Mouse (Mus musculus): ENCODE results near the gene Fam186a. TPM values are rescaled to one million over a fixed set of nuclear protein-coding genes. Genes with fewer than 3 reads are reported as not detected.

Gene Fam186a
- 1.2 TPM for polyA plus RNA-seq (2014; fragmentation: Illumina TruSeq; extraction: RNeasy Lipid Tissue Mini Kit (QIAGEN cat#74804); ENCODE audit: low read depth, low replicate concordance)

GRCm38 (mm10) chr15:99966961-99967360, at the start of gene Fam186a:
Gene Fam186a, minus strand, starts transcription at chr15:99967061.

GRCm38 (mm10) chr15:99969765-99970164, 2.9 kb upstream of the Fam186a start, which contains the start of gene Larp4:
Gene Larp4, plus strand, starts transcription at chr15:99970065.

GRCm38 (mm10) chr15:99875334-99875869, 91.5 kb downstream of the Fam186a start, which contains the start of gene Lima1:
Gene Lima1, minus strand, starts transcription at chr15:99875456.

Other genes starting within 250 kb of the Fam186a start
- gene Gpd1, start 249.5 kb downstream of the Fam186a start, polyA plus RNA-seq (2014; fragmentation: Illumina TruSeq; extraction: RNeasy Lipid Tissue Mini Kit (QIAGEN cat#74804); ENCODE audit: low read depth, low replicate concordance) = 164 TPM
- gene Cox14, start 241.4 kb downstream of the Fam186a start, polyA plus RNA-seq (2014; fragmentation: Illumina TruSeq; extraction: RNeasy Lipid Tissue Mini Kit (QIAGEN cat#74804); ENCODE audit: low read depth, low replicate concordance) = 110 TPM
- 59.7 TPM for gene Cers5, start 194.2 kb downstream of the Fam186a start, polyA plus RNA-seq (2014; fragmentation: Illumina TruSeq; extraction: RNeasy Lipid Tissue Mini Kit (QIAGEN cat#74804); ENCODE audit: low read depth, low replicate concordance)
- gene Lima1, start 91.6 kb downstream of the Fam186a start, polyA plus RNA-seq (2014; fragmentation: Illumina TruSeq; extraction: RNeasy Lipid Tissue Mini Kit (QIAGEN cat#74804); ENCODE audit: low read depth, low replicate concordance) = 59.0 TPM
- 24.6 TPM for gene Larp4, start 3.0 kb upstream of the Fam186a start, polyA plus RNA-seq (2014; fragmentation: Illumina TruSeq; extraction: RNeasy Lipid Tissue Mini Kit (QIAGEN cat#74804); ENCODE audit: low read depth, low replicate concordance)
- gene Dip2b, start 71.6 kb upstream of the Fam186a start, polyA plus RNA-seq (2014; fragmentation: Illumina TruSeq; extraction: RNeasy Lipid Tissue Mini Kit (QIAGEN cat#74804); ENCODE audit: low read depth, low replicate concordance) = 7.7 TPM

Data from adipose tissue, adult 10 weeks (tissue).